Mouse (Mus musculus): ENCODE data around the gene Accs.

GRCm38 (mm10) chr2:93874606-93875005 is 24.9 kb upstream of the Accs start:
- no peak for TF ChIP-seq FLI1 (IDR thresholded peaks at IDR 0.05; ENCODE audit: low read length)
- TF ChIP-seq GATA1 (IDR thresholded peaks at IDR 0.05; ENCODE audit: borderline replicate concordance, low read length): no peak

Data from megakaryocyte, embryonic 14.5 days (primary cell).